Mouse (Mus musculus): ENCODE results near the gene Nsun4.

Gene Nsun4

GRCm38 (mm10) chr4:116053399-116053961 is at the start of gene Nsun4:
TSS of gene Nsun4 (minus strand) at chr4:116053876.
- peak; percentile 87 to 91 for DNase-seq

- no peak for DNase-seq
Observed at GRCm38 (mm10) chr4:116100959-116101358, 47.3 kb upstream of the Nsun4 start.

GRCm38 (mm10) chr4:116097211-116097610 is 43.5 kb upstream of the Nsun4 start:
- no peak for DNase-seq

DNA sequence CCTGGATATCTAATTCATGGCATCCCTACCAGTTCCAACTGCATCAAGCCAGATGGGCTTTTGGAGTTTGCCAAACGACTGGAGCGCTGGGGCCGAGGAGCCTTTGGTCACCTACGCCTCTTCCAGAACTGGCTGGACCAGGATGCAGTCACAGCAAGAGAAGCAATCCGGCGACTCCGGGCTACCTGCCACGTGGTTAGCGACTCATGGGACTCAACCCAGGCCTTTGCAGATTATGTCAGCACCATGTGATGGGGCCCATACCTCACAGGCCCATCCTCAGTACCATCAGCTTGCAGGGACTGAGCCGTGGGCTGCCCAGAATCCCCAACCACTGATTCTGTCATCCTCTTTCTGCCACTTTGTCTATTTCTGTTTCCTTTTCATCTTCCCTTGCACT is 42.6 kb upstream of the Nsun4 start:
- no peak for DNase-seq

DNA sequence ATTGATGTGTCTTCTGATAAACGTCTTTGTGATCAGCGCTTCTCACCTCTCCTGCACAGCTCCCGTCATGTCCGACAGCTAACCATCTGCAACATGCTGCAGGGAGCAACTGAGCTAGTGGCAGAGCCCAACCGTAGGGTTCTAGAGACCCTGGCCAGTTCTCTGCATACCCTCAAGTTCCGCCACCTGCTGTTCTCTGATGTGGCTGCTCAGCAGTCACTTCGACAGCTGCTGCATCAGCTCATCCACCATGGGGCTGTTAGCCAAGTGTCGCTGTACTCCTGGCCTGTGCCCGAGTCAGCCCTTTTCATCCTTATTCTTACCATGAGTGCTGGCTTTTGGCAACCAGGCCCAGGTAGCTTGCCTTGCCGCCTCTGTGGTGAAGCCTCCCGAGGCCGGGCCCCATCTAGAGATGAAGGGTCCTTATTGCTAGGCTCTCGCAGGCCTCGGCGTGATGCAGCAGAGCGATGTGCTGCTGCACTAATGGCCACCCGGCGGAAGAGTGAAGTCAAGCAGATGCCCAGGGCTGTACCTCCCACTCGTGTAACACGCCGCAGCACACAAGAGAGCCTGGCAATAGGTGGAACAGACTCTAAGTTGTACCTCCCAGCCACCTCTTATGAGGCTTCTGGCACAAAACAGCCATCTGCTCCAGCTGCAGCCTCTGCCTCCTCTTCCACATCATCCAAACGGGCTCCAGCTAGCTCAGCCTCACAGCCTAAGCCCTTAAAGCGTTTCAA is 35.0 kb upstream of the Nsun4 start:
- DNase-seq = peak; percentile 68 to 79

- peak in 1 of 2 experiments; percentile 13 for DNase-seq
Observed at GRCm38 (mm10) chr4:116077240-116078095, 23.8 kb upstream of the Nsun4 start.

- DNase-seq = peak; percentile 71 to 72
Observed at GRCm38 (mm10) chr4:116076369-116077231, 22.9 kb upstream of the Nsun4 start.

- peak; percentile 88 for DNase-seq
Observed at GRCm38 (mm10) chr4:116075631-116076368, 22.1 kb upstream of the Nsun4 start.

GRCm38 (mm10) chr4:116074861-116075620 is 21.4 kb upstream of the Nsun4 start, which contains the start of the genes Uqcrh and Lrrc41:
TSS of gene Uqcrh (minus strand) at chr4:116075071.
TSS of gene Lrrc41 (plus strand) at chr4:116075269.
- DNase-seq = peak; percentile 97

DNA sequence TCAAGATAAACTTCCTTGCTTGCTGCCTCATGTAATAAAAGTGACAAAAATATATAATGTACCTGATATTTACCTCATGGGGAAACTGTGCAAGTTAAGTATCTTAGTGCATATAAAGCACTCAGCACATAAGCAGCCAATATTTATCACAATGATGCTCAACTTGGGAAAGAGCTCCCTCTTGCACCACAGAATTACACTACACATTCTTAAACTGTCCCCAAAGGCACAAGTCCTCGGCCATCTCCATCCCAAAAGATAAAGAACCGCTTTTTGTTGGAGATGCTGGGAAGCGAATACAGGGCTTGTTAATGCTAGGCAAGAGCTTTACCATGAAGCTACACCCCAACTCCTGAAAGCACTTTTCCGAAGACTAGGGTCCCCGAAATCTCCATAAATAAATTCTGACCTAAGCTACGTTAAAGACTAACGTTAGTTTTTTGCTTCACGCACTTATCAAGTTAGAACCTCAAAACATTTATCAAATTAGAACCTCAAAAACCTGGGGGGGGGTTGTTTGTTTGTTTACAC is 20.5 kb upstream of the Nsun4 start:
- DNase-seq = peak in 1 of 2 experiments; percentile 26

DNA sequence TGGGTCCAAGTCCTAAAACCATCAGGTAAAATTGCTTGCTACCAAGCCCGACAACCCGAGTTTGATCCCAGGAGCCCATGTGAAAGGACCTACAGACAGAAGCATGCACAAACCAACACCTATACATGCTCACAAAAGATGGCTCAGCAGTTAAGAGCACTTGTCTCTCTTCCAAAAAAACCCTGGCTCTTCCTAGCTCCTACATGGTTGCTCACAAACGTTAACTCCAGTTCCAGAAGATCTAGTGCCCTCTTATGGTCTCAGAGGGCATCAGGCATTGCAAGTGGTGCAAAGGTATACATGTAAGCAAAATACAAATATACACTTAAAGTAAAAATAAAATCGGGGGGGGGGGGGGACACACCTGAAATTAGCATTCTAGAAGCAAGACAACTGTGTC is 19.5 kb upstream of the Nsun4 start:
- peak in 1 of 2 experiments; percentile 31 for DNase-seq

DNA sequence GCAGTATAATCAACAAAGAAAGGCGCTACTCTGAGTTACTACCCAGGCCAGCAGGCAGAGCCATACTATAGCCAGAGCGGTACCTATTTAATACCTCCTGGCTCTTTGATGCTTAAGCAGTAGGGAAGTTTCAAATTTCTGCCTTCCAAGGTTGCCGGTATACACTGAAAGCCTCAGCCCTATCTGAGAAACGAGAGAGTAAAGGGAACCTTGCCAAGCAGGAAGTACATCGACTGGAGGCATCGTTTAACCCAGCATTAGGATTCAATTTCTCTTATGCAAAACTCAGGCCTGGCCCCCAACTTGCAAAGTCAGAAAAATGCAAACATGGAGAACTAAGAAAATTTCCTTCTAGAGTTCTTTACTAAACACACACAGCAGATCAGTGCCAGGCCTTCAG is 16.4 kb upstream of the Nsun4 start:
- DNase-seq = no peak

DNA sequence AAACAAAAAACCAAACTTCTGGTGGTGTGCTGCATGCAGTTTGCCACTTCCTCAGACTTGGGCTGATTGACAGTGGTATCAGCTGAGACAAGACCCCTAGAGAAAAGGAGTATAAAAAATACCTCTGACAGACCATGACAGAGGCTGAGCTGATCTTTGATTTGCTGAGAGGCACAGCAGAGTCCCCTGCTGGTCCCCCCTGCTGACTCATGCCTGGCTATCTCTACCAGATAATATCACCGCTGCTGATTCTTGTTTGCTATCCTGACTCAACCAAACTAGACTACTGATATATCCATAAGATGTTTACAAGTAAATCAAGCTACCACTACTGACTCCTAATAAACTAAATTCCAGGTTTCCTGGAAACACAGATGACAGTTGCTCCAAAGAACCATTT is 10.2 kb upstream of the Nsun4 start:
- no peak for DNase-seq

- no peak for DNase-seq
Observed at GRCm38 (mm10) chr4:116059012-116059726, 5.5 kb upstream of the Nsun4 start.

DNA sequence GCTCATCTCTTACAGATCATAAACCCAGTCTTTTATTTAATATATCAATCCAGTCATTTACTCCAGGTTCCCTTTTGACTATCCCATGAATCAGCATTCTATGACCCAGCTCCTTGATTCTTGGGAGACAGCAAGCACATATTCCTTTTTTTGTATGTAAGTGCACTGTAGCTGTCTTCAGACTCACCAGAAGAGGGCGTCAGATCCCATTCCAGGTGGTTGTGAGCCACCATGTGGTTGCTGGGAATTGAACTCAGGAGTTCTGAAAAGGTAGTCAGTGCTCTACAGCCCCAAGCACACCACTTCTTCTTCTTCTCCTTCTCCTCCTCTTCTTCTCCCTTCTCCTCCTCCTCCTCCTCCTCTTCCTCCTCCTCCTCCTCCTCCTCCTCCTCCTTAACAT is 3.9 kb upstream of the Nsun4 start:
- DNase-seq = no peak

DNA sequence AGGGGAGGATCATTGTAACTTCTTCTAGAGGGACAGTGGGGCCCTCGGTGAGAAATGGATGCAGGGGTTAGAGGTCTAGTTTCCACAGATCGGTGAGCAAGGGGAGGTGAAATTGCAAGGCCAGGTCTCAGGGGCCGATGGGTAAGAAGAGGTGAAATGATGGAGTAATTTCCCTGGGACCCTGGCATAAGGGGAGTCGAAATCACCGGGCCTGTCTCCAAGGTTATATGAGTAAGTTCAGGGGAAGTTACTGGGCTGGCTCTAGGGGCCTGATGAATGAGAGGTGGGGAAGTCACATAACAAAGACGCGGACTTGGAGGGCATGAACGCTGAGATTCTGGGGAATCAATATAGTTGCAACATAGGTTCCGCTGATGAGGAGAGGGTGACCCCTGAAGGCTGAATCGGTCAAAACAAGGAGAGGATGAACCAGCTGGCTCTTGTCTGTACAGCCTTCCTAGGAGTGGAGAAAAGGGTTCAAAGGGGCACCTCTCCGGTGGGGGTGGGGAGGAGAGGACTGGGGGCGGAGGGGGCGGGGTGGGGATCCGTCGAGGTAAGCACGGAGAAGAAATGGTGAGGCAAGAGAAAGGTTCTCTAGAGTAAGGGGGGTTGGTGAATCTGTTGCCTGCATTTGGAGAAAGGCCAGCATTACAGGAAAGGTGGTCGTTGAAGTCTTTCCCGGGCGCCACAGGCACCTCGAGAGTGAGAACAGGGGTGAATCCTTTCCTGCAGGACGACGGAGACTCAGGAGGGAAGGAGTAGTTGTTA is 966 bp downstream of the Nsun4 start:
- DNase-seq = peak; percentile 63 to 68

- no peak for DNase-seq
Observed at GRCm38 (mm10) chr4:116049211-116049610, 4.5 kb downstream of the Nsun4 start.

DNA sequence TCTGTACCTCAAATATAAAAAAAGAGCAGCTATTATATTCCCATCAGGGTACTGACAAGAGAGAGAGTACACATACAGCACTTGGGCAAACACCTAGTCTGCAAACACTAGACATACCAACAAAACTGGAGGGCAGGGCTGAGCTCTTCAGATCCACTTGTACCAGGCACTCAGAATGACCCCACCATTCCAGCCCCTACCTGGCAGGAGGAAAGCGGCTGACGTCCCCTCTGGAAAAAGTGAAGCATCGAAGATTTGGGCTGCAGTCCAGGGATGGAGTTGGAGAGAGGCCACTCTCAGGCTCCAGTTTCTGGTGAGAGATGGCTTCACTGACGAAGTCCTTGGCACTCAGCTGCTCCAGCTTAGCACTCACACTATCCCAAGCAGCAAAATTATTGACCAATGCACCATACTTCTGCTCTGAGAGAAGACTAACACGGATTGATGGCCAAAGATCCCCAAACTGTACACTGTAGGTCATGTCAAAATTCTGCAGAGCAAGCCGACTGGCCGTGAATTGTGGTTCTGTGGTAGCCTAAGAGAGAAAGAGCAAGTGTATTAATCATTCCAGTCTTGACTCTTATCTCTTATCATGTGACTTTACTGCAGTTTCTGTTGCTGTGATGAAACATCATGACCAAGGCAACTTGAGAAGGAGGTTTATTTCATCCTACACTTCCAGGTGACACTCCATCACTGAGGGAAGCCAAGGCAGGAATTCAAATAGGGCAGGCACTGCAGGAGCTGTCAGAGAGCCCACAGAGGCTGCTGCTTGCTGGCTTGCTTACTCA is 5.4 kb downstream of the Nsun4 start:
- peak; percentile 23 to 30 for DNase-seq

Data from cerebellum, postnatal 10 days (tissue).